Comparison of ENCODE assay signal across 8 mouse cellular contexts in the genomic region with DNA sequence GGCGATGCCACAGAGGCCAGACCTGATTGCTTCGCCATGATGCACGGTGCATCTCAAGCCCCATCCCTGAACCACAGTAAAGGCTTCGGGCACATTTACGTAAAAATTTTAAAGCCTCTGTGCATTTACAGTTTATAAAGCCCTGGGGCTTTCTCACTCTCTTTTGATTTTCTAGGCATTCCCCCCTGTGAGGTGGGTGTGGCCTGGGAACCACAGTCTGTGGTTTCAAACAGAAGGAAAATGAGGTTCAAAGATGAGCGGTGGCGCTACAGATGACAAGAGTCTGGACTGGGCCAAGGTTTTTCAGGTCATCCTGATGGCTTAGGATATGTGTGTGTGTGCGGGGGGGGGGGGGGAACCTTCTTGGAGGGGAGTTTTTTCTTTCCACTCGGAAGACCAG. TPM values are rescaled to one million over a fixed set of nuclear protein-coding genes. Genes with fewer than 3 reads are reported as not detected.
DNase-seq lines count a peak whose midpoint lies in the region; ATAC-seq and TF ChIP-seq lines count a peak whose summit lies in the region.

No protein-coding gene starts in this region.

- H3K27ac ChIP-seq in heart, embryonic 11.5 days (ENCODE audit: low read depth, low read length) = no peak overlapping the region

- peak overlapping the region; percentile 71 for H3K4me2 ChIP-seq in heart, embryonic 11.5 days

- H3K4me1 ChIP-seq in heart, embryonic 11.5 days (ENCODE audit: control insufficient read depth, insufficient read depth, low read length) = peaks cover 14% of the 10 kb centered on the region; the same call in 1 of the 2 replicates
- H3K4me1 ChIP-seq in E14TG2a.4 (replicated peaks; ENCODE audit: low read depth, low read length) = peaks cover 56% of the 10 kb centered on the region

- DNase-seq in heart, postnatal 4 days = no peak
- no peak for DNase-seq in cerebellum, adult 8-10 months
- no peak for DNase-seq in adrenal gland, adult 2 months
- DNase-seq in spleen, adult 18-20 months = no peak

- peak overlapping the region; percentile 44 for H3K4me3 ChIP-seq in heart, embryonic 11.5 days (ENCODE audit: low read depth, low read length)
- peak overlapping the region; percentile 69 for H3K4me3 ChIP-seq in E14TG2a.4 (replicated peaks; ENCODE audit: low read length)

- no peak for ATAC-seq in heart, embryonic 11.5 days (replicated peaks; ENCODE audit: insufficient number of reproducible peaks, low FRiP score, low TSS enrichment)
- 0 out of 4 replicates have a peak, but pooled peaks have one; percentile 12 to 18 for ATAC-seq in hematopoietic stem cell, adult 5-6 weeks (replicated peaks in 1 of 2; ENCODE audit: insufficient read depth in 1 of 2, low FRiP score in 2 of 2, low TSS enrichment in 1 of 2, low read depth in 1 of 2, poor library complexity in 2 of 2, severe bottlenecking in 2 of 2)
- 0 out of 2 replicates have a peak, but pooled peaks have one; percentile 19 for ATAC-seq in megakaryocyte progenitor cell, adult 5-6 weeks (replicated peaks; ENCODE audit: poor library complexity)

- no peak for TF ChIP-seq CTCF in E14TG2a.4 (conservative IDR thresholded peaks at IDR 0.05; ENCODE audit: low read length)

- H3K9me3 ChIP-seq in heart, embryonic 11.5 days (replicated peaks; ENCODE audit: control insufficient read depth, low read length) = no peaks in the 10 kb centered on the region
- H3K9me3 ChIP-seq in E14TG2a.4 (ENCODE audit: low read length) = no peaks in the 10 kb centered on the region

- H3K36me3 ChIP-seq in heart, embryonic 11.5 days (ENCODE audit: control insufficient read depth, insufficient read depth, low read length) = no peaks in the 10 kb centered on the region
- H3K36me3 ChIP-seq in E14TG2a.4 (ENCODE audit: insufficient read depth, low read length) = no peaks in the 10 kb centered on the region

- H3K9ac ChIP-seq in heart, embryonic 11.5 days (ENCODE audit: low read depth, low read length) = no peak overlapping the region

- peaks cover 75% of the 10 kb centered on the region for H3K27me3 ChIP-seq in heart, embryonic 11.5 days (ENCODE audit: control insufficient read depth, insufficient read depth, low read length)
- H3K27me3 ChIP-seq in E14TG2a.4 (ENCODE audit: insufficient read depth, low read length) = peaks cover 94% of the 10 kb centered on the region

- WGBS in heart, embryonic 11.5 days (ENCODE audit: insufficient replicate concordance) = 3% methylated on average over 9 of the region's 9 CpGs

RNA-seq across cellular contexts. Expression of gene Nkx1-2, which starts 0.6 kb away (rescaled TPM):
- 0.04 TPM in 1 of 2 replicates, not detected in the other for polyA plus RNA-seq in heart, embryonic 11.5 days (2014; fragmentation: Nextera tagmentation; extraction: Ambion mirVana)
- not detected for total RNA-seq in heart, postnatal 4 days (2021)
- total RNA-seq in hematopoietic stem cell, adult 5-6 weeks (2017) = not detected in 2 replicates
- not detected in 2 replicates for total RNA-seq in megakaryocyte progenitor cell, adult 5-6 weeks (2015)
- total RNA-seq in megakaryocyte progenitor cell, adult 5-6 weeks (2017) = not detected in 2 replicates
- not detected for total RNA-seq in adrenal gland, adult 2 months (2021)
- not detected in 2 replicates for polyA plus RNA-seq in adrenal gland, adult 2 months (2012; rRNA removed)

RNA-seq across cellular contexts. Expression of gene Lhpp, which starts 10.4 kb away (rescaled TPM):
- 21.2 and 21.9 TPM in 2 replicates for polyA plus RNA-seq in heart, embryonic 11.5 days (2014; fragmentation: Nextera tagmentation; extraction: Ambion mirVana)
- 10 to 100 TPM; 21.4 to 25.4 TPM for total RNA-seq in heart, postnatal 4 days (2021)
- 7.9 and 10.1 TPM in 2 replicates for total RNA-seq in hematopoietic stem cell, adult 5-6 weeks (2017)
- 10.8 and 14.2 TPM in 2 replicates for total RNA-seq in megakaryocyte progenitor cell, adult 5-6 weeks (2015)
- 9.1 and 11.2 TPM in 2 replicates for total RNA-seq in megakaryocyte progenitor cell, adult 5-6 weeks (2017)
- total RNA-seq in adrenal gland, adult 2 months (2021) = 10 to 100 TPM; 23.0 to 25.2 TPM
- 27.8 and 38.6 TPM in 2 replicates for polyA plus RNA-seq in adrenal gland, adult 2 months (2012; rRNA removed)

RNA-seq across cellular contexts. Expression of gene Oat, which starts 23.8 kb away (rescaled TPM):
- 162 and 186 TPM in 2 replicates for polyA plus RNA-seq in heart, embryonic 11.5 days (2014; fragmentation: Nextera tagmentation; extraction: Ambion mirVana)
- 100 to 1,000 TPM; 153 to 156 TPM for total RNA-seq in heart, postnatal 4 days (2021)
- total RNA-seq in hematopoietic stem cell, adult 5-6 weeks (2017) = 77.1 and 90.0 TPM in 2 replicates
- 92.6 and 99.4 TPM in 2 replicates for total RNA-seq in megakaryocyte progenitor cell, adult 5-6 weeks (2015)
- 110 TPM in 2 replicates for total RNA-seq in megakaryocyte progenitor cell, adult 5-6 weeks (2017)
- 100 to 1,000 TPM in 1 of 2 experiments, 10 to 100 TPM in 1; 99.3 to 144 TPM for total RNA-seq in adrenal gland, adult 2 months (2021)
- 87.9 and 111 TPM in 2 replicates for polyA plus RNA-seq in adrenal gland, adult 2 months (2012; rRNA removed)
